Mouse (Mus musculus) retina, postnatal 7 days (tissue): ENCODE measurements around the gene Epha3.

ENCODE experiments used
- DNase-seq: peaks from one replicate; pipeline ENCODE4 v3.0.0-alpha.2; 2012; ENCODE audit warnings: low read depth, low spot score

Epha3 gene

GRCm38 (mm10) chr16:63500975-63501393, 363.0 kb downstream of the Epha3 start:
- DNase-seq = no peak
